Mouse (Mus musculus) intestine, embryonic 16.5 days (tissue): ENCODE results near the gene Pde10a. TPM values are rescaled to one million over a fixed set of nuclear protein-coding genes. Genes with fewer than 3 reads are reported as not detected.
A peak's percentile ranks its signal among the peaks of the same experiment; 100 is the strongest.

Source experiments
- ATAC-seq: fragments of 200-750 bp; cut with Nextera tagmentation; 2 replicates; pipeline ENCODE4 v1.8.0; 2017; ENCODE audit warnings: moderate TSS enrichment, moderate library complexity
- H3K27ac ChIP-seq: fragments of 300-500 bp; sonication (generic); 2 replicates; pipeline ENCODE4 v1.5.1; 2014; ENCODE audit warnings: mild to moderate bottlenecking, low read length
- H3K27me3 ChIP-seq: fragments of 300-500 bp; sonication (generic); replicated peaks from 2 replicates; pipeline ENCODE4 v1.6.1; 2014; ENCODE audit warnings: low read length, control low read depth, mixed read lengths; ENCODE audit not compliant: control insufficient read depth, insufficient read depth
- H3K36me3 ChIP-seq: fragments of 300-500 bp; sonication (generic); 2 replicates; pipeline ENCODE4 v1.6.1; 2014; ENCODE audit warnings: low read length, control low read depth; ENCODE audit not compliant: control insufficient read depth, insufficient read depth
- H3K4me1 ChIP-seq: fragments of 300-500 bp; sonication (generic); 2 replicates; pipeline ENCODE4 v1.6.1; 2014; ENCODE audit warnings: low read length, control low read depth, mixed read lengths; ENCODE audit not compliant: control insufficient read depth, insufficient read depth
- H3K4me2 ChIP-seq: fragments of 300-500 bp; sonication (generic); 2 replicates; pipeline ENCODE4 v1.6.1; 2014; ENCODE audit warnings: low read depth, low read length, control low read depth
- H3K4me3 ChIP-seq: fragments of 300-500 bp; sonication (generic); 2 replicates; pipeline ENCODE4 v1.5.1; 2014; ENCODE audit warnings: mild to moderate bottlenecking, low read length
- H3K9ac ChIP-seq: fragments of 300-500 bp; sonication (generic); 2 replicates; pipeline ENCODE4 v1.6.1; 2014; ENCODE audit warnings: low read depth, low read length
- H3K9me3 ChIP-seq: fragments of 300-500 bp; sonication (generic); 2 replicates; pipeline ENCODE4 v1.6.1; 2016; ENCODE audit warnings: low read length, control low read depth; ENCODE audit not compliant: control insufficient read depth
- WGBS: fragments of 180-500 bp; shearing (Covaris S2); extraction: QIAGEN DNeasy Blood & Tissue Kit; methylation state at CpG from one replicate; pipeline ENCODE4 v1.1.7; 2014; 5-methylcytosine and 5-hydroxymethylcytosine counted together
- polyA plus RNA-seq: library from polyadenylated mRNA; unstranded; fragments of >200 nt; fragmentation: Nextera tagmentation; extraction: Ambion mirVana; gene quantifications from 2 replicates; pipeline ENCODE4 v1.2.1, GENCODE M21; 2015

Pde10a gene
- polyA plus RNA-seq, 1 experiment from 2014 or later, result 1.0 TPM

DNA sequence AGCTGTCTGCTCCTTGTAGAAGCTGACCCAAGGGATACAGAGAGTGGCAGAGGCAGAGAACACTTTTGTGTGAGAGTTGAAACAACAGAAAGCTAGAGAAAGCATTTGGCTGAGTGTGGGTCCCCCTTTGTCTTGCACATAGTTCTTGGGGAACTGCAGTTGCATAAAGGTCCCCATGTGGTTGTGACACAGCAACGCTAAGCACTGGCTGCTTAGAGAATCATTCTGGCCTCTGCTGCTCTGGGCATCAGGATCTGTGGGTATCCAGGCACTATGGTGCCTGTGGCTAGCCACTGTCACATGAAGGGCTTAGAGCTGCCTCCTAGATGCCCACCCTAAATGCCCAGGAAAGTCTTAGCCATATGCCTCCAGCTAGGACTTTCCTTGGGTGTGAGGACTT is 27.0 kb upstream of the Pde10a start:
- 68% methylated on average over 1 of the region's 1 CpGs for WGBS
- Histone ChIP-seq H3K9me3 (no peaks in the 10 kb centered on the region), H3K4me3 (no peak overlapping the region)

DNA sequence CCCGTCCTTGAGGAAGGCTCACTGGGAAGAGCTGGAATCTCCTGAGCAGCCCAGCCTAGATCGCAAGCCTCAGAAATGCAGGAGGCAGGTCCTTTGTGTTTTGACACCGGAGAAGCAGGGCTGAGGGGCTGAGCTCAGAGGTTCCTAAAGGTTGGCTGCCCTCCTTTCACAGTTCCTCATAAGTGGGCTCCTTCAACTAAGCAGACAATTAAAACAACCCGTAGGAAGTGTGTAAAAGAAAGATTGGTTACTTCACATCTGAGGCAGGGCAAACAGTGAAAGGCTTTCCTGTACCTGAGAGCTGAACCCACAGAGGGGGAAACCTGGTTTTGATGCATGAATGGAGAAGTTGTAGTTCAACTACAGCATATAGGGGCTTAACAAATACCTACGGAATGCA is 26.5 kb upstream of the Pde10a start:
- H3K36me3 ChIP-seq, result no peaks in the 10 kb centered on the region
- no peaks in the 10 kb centered on the region for H3K9me3 ChIP-seq
- no peak overlapping the region for H3K4me2 ChIP-seq
- no peaks in the 10 kb centered on the region; the same call in 1 of the 2 replicates for H3K27me3 ChIP-seq
- H3K27ac ChIP-seq, result no peak overlapping the region
- ATAC-seq, result no peak
- 62% methylated on average over 5 of the region's 5 CpGs for WGBS
- no peaks in the 10 kb centered on the region for H3K4me1 ChIP-seq
- no peak overlapping the region for H3K9ac ChIP-seq
- no peak overlapping the region for H3K4me3 ChIP-seq

More for the DNA sequence above, 27.0 kb upstream of the Pde10a start:
- Histone ChIP-seq H3K27me3 (no peaks in the 10 kb centered on the region; the same call in 1 of the 2 replicates), H3K27ac (no peak overlapping the region), H3K4me2 (no peak overlapping the region), H3K4me1 (no peaks in the 10 kb centered on the region), H3K36me3 (no peaks in the 10 kb centered on the region), H3K9ac (no peak overlapping the region)
- no peak for ATAC-seq

DNA sequence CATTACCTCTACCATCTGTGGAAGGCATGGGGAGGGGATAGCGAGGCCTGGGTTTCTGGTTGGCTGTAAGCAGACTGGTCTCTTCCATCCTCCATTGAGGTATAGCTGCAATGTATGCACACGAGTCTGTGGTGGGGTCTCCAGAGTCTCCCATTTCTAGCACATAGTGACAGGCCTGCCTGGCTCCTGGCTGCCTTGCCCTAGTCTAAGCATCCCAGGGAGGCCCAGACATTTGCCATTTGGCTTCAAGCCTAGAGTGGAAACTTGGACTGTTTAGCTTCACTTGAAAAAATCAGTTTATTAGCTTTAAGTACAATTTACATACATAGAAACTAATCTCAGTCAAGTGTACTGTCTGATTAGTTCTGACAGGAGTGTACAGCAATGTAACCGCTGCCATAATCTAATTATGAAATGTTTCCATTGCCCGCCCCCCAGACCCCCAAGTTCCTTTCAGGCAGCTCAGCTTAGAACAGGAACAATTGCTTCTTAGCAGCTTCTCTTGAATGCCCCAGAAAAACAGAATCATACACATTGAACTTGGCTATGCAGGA is 25.5 kb upstream of the Pde10a start:
- H3K9me3 ChIP-seq, result no peaks in the 10 kb centered on the region
- H3K27me3 ChIP-seq, result no peaks in the 10 kb centered on the region; the same call in 1 of the 2 replicates
- no peak overlapping the region for H3K27ac ChIP-seq
- no peak overlapping the region for H3K4me3 ChIP-seq
- 60% methylated on average over 4 of the region's 4 CpGs for WGBS
- ATAC-seq, result no peak
- no peaks in the 10 kb centered on the region for H3K36me3 ChIP-seq
- H3K4me2 ChIP-seq, result no peak overlapping the region
- H3K9ac ChIP-seq, result no peak overlapping the region
- no peaks in the 10 kb centered on the region for H3K4me1 ChIP-seq

DNA sequence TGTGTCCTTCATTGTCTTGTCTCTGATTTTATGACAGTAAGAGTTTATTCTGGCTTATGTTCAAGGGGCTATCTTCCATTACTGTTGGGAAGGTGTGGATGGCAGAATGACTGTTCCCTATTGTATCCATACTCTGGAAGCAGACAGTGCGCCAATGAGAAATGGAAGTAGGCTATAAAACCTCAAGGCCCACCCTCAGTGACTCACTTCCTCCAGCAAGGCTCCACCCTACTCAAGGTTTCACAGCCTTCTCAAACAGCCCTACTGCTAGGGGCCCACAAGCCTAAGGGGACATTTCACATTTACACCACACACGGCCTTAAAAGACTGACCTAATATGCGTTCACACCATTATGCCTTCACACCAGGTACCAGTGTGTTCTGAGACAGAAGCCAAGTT is 20.8 kb upstream of the Pde10a start:
- no peak for ATAC-seq
- H3K9ac ChIP-seq, result no peak overlapping the region

DNA sequence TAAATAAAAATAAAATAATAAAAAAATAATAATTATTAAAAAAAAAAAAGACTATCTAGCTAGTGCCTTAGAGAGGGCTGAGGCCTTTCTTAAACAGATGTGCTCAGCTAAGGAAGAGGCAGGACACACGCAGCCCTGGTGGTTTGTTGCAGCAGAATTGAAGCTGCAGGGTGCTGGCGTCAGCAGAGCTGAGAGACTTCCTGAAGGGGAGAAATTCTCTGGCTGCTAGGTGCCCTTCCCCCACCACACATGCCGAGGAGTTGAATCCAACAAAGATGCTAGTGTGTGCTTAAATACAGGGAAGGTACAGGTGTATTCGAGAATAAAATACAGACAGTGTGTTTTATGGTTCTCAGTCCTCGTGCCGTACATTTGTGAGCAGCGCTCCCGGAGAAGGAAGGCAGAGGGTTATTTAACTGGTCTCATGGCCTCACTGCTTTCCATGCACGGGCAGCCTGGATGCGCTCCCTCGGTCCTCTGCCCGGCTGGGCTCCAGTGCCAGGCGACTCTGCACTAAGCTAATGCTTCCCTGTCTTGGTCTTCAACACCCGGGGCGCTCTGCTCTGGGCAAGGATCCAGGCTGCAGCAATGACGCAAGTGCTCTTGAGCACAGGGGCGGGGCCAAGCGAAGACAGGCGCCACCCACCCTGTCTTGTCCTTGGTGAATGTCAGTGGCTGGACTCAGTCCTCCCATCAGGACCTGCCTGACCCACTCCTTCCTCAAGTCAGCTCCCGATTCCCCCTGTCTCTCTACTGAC is 19.3 kb upstream of the Pde10a start:
- Histone ChIP-seq H3K27me3 (peaks cover 2% of the 10 kb centered on the region; the same call in 1 of the 2 replicates), H3K4me3 (peak overlapping the region; percentile 43), H3K36me3 (no peaks in the 10 kb centered on the region), H3K9me3 (no peaks in the 10 kb centered on the region), H3K9ac (peak overlapping the region; percentile 60), H3K27ac (peak overlapping the region; percentile 25; the same call in 1 of the 2 replicates), H3K4me1 (peaks cover 12% of the 10 kb centered on the region), H3K4me2 (peak overlapping the region; percentile 85)
- 2% methylated on average over 20 of the region's 20 CpGs for WGBS
- ATAC-seq, result peak; percentile 85

More for the DNA sequence above, 20.8 kb upstream of the Pde10a start:
- peaks cover 2% of the 10 kb centered on the region; the same call in 1 of the 2 replicates for H3K27me3 ChIP-seq
- H3K9me3 ChIP-seq, result no peaks in the 10 kb centered on the region
- no peak overlapping the region for H3K27ac ChIP-seq
- peaks cover 12% of the 10 kb centered on the region for H3K4me1 ChIP-seq
- no peak overlapping the region for H3K4me2 ChIP-seq
- H3K36me3 ChIP-seq, result no peaks in the 10 kb centered on the region
- 85% methylated on average over 3 of the region's 3 CpGs for WGBS
- no peak overlapping the region for H3K4me3 ChIP-seq

DNA sequence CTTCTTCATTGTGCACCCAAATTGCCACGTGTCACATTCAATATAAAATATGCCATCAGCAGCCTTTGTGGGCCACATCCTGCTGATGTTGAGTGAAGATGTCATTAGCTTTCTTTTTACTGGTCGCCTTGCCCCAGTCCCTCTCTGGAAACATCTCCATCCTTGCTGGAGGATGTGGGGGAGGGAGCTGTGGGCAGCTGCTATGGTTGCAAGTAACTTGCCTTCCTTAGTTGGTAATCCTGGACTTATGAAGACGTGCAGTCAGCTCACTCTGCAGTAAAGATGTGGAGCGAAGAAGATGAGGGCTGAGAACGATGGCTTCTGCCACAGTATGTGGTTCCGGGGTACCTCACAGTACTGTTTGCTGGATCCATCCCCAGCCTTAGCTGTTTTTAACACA is 18.4 kb upstream of the Pde10a start:
- Histone ChIP-seq H3K27me3 (peaks cover 2% of the 10 kb centered on the region; the same call in 1 of the 2 replicates), H3K9me3 (no peaks in the 10 kb centered on the region), H3K4me1 (peaks cover 12% of the 10 kb centered on the region), H3K27ac (no peak overlapping the region), H3K4me2 (no peak overlapping the region), H3K36me3 (no peaks in the 10 kb centered on the region), H3K9ac (no peak overlapping the region), H3K4me3 (no peak overlapping the region)
- no peak for ATAC-seq
- WGBS, result 65% methylated on average over 6 of the region's 6 CpGs

DNA sequence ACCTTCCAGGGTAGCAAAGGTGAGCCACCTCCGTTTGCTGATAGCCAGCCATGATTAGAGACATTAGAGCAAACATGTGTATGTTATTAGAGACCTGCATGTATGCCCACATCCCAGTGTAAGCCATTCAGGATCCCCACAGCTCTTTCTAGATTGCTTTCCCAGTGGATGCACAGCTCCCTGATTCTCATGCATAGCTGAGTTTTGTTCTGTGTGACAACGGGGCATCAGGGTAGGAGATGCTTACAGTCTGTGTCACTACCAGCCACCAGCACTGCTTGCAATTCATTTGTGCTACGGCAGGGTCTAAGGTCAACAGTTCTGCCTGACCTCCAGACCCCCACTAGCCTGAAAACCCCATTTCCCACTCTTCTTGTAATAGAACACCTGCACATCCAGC is 17.5 kb upstream of the Pde10a start:
- no peaks in the 10 kb centered on the region for H3K9me3 ChIP-seq
- WGBS, result 4% methylated on average over 3 of the region's 3 CpGs
- no peak overlapping the region for H3K27ac ChIP-seq
- H3K9ac ChIP-seq, result no peak overlapping the region
- no peak for ATAC-seq
- H3K4me2 ChIP-seq, result no peak overlapping the region
- no peaks in the 10 kb centered on the region for H3K36me3 ChIP-seq
- peaks cover 2% of the 10 kb centered on the region; the same call in 1 of the 2 replicates for H3K27me3 ChIP-seq
- H3K4me3 ChIP-seq, result no peak overlapping the region
- peaks cover 12% of the 10 kb centered on the region for H3K4me1 ChIP-seq

DNA sequence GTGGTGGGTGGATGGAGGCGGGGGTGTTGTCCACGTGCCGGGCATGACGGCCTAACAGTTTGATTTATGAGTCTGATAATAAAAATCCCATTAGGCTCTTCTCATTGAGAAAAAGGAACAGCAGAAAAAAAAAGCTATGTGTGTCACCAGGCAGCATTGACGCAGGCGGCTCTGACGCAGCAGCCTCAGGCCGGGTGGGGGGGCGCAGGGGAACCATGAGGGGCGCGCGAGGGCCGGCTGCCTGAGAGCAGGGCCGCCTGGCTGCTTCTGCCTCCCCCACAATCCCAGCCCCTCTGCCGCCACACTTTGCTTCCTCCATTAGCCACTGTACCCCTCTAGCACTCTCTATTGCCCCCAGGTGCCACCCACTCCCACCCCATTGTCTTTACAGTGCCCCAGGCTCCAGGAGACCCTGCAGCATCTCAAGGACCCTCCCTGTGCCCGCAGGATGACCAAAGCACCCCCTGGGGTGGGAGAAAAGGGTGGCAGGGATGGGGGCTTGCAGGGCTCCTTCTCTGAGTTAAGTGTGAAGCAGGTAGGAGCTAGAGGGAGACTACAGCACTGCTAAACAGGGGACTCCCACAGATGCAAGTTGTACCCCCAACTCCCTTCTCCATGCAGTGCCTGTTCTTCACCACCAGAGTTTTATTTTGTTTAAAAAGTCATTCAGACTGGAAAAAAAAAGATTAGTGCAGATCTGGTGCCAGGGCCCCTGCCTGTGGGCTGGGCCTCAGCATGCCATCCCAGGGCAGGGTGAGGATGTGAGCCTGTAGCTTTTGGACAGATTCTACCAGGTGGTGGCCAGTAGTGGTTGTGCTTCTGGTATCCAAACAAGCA is 16.6 kb upstream of the Pde10a start:
- ATAC-seq, result peak; percentile 79
- H3K4me3 ChIP-seq, result no peak overlapping the region
- H3K4me2 ChIP-seq, result peak overlapping the region; percentile 28; the same call in 1 of the 2 replicates
- H3K4me1 ChIP-seq, result peaks cover 12% of the 10 kb centered on the region
- peak overlapping the region; percentile 41 for H3K9ac ChIP-seq
- no peaks in the 10 kb centered on the region for H3K9me3 ChIP-seq
- H3K27ac ChIP-seq, result no peak overlapping the region
- peaks cover 3% of the 10 kb centered on the region; the same call in 1 of the 2 replicates for H3K27me3 ChIP-seq
- WGBS, result 1% methylated on average over 16 of the region's 16 CpGs
- H3K36me3 ChIP-seq, result no peaks in the 10 kb centered on the region

DNA sequence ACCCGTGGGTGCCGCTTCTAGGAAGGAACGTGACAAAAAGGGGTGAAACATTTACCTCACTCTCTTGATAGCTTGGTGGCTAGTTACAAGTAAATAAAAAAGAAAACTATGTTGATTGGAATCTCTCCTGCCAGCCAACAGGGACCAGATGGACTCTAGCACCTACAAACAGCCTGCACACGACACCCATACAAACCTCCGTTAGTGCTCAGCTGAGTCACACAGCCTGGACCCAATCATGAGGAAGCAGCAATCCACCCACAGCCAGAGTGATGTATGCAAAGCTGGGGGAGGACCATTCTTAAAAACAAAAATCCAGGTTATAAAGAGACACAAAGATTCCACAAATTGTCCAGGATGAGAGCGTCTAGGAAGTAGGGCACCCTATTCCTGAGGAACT is 9.2 kb upstream of the Pde10a start:
- H3K4me2 ChIP-seq, result no peak overlapping the region
- no peak for ATAC-seq
- no peak overlapping the region for H3K4me3 ChIP-seq
- 73% methylated on average over 6 of the region's 6 CpGs for WGBS
- H3K9ac ChIP-seq, result no peak overlapping the region
- H3K27me3 ChIP-seq, result 0 out of 2 replicates have a peak, but pooled peaks cover 3% of the 10 kb centered on the region
- no peaks in the 10 kb centered on the region for H3K4me1 ChIP-seq
- no peaks in the 10 kb centered on the region for H3K36me3 ChIP-seq
- H3K27ac ChIP-seq, result no peak overlapping the region
- H3K9me3 ChIP-seq, result no peaks in the 10 kb centered on the region
